Mouse (Mus musculus): ENCODE results near the gene Kars. TPM values are rescaled to one million over a fixed set of nuclear protein-coding genes. Genes with fewer than 3 reads are reported as not detected.

Kars gene
- polyA plus RNA-seq, 1 experiment from 2014 or later = 126 TPM

Other genes with a start within 250 kb of the Kars start
- 113 and 136 TPM in 2 replicates for gene Cfdp1, start 157.0 kb downstream of the Kars start, polyA plus RNA-seq (2015; fragmentation: Nextera tagmentation; extraction: Ambion mirVana)
- gene Tmem170, start 134.6 kb downstream of the Kars start, polyA plus RNA-seq (2015; fragmentation: Nextera tagmentation; extraction: Ambion mirVana) = 4.3 and 5.4 TPM in 2 replicates
- gene Chst5, start 100.9 kb downstream of the Kars start, polyA plus RNA-seq (2015; fragmentation: Nextera tagmentation; extraction: Ambion mirVana) = 0.06 TPM in 1 of 2 replicates, not detected in the other
- 2.1 and 2.6 TPM in 2 replicates for gene Tmem231, start 77.4 kb downstream of the Kars start, polyA plus RNA-seq (2015; fragmentation: Nextera tagmentation; extraction: Ambion mirVana)
- 185 and 197 TPM in 2 replicates for gene Gabarapl2, start 70.6 kb downstream of the Kars start, polyA plus RNA-seq (2015; fragmentation: Nextera tagmentation; extraction: Ambion mirVana)
- gene Adat1, start 19.0 kb downstream of the Kars start, polyA plus RNA-seq (2015; fragmentation: Nextera tagmentation; extraction: Ambion mirVana) = 4.3 and 5.7 TPM in 2 replicates
- gene Terf2ip, start 75 bp upstream of the Kars start, polyA plus RNA-seq (2015; fragmentation: Nextera tagmentation; extraction: Ambion mirVana) = 7.2 and 7.8 TPM in 2 replicates
- gene Gm6793, start 3.7 kb upstream of the Kars start, polyA plus RNA-seq (2015; fragmentation: Nextera tagmentation; extraction: Ambion mirVana) = 0.22 and 0.31 TPM in 2 replicates

Data from liver, embryonic 13.5 days (tissue).